Mouse (Mus musculus) kidney, adult 2 months (tissue): ENCODE measurements around the gene Rfxank.

Experiments used
- CTCF ChIP-seq: fragments of 200-500 bp; conservative IDR thresholded peaks from 2 replicates; pipeline ENCODE4 v1.5.1; 2011; ENCODE audit warnings: low read depth, mild to moderate bottlenecking, control low read depth, low read length, moderate library complexity, mixed read lengths; ENCODE audit not compliant: insufficient read depth, insufficient read length
- POLR2A ChIP-seq: fragments of 200-500 bp; IDR thresholded peaks from one replicate; pipeline ENCODE4 v1.6.1; 2011; ENCODE audit warnings: low read depth, low read length, control low read depth

DNA sequence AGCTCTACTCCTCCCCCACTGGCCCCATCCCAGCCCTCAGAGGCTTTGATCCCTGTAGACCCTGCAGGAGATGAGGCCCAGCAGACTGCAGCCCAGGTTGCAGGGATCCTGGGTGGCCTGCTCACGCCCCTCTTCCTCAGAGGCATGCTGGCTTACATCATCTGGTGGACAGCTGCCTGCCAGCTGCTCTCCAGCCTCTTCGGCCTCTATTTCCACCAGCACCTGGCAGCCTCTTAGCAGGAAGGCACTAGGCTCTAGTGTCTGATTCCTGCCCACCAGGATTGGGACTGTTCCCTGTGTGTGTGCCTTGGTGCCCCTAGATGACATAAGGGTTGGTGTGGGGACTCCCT, 42.9 kb upstream of the Rfxank start:
- TF ChIP-seq POLR2A (no peak), CTCF (no peak)
